Mouse (Mus musculus): ENCODE measurements around the gene Slc17a5.

- TF ChIP-seq GATA1 (IDR thresholded peaks at IDR 0.05; ENCODE audit: borderline replicate concordance, low read length) (no peak), FLI1 (IDR thresholded peaks at IDR 0.05; ENCODE audit: low read length) (no peak)
These were observed 81.7 kb downstream of the Slc17a5 start for GRCm38 (mm10) chr9:78506002-78506721.
